Mouse (Mus musculus) G1E (cell line): ENCODE measurements at regions not wholly inside any gene's neighbourhood (a gene's known extent, or its start where the extent isn't known, plus 50 kb on each side); places are given as distances from the start of the nearest gene placed in this dataset.

Experiments
- CTCF ChIP-seq: IDR thresholded peaks from 2 replicates; pipeline ENCODE4 v1.5.1; 2012; ENCODE audit warnings: low read depth, low read length, inconsistent platforms, mixed read lengths
- GATA1 ChIP-seq: IDR thresholded peaks from 2 replicates; pipeline ENCODE4 v1.6.1; 2012; ENCODE audit warnings: borderline replicate concordance, low read length, inconsistent platforms, mixed read lengths
- TAL1 ChIP-seq: conservative IDR thresholded peaks from 2 replicates; pipeline ENCODE4 v1.6.1; 2012; ENCODE audit warnings: low read depth, low read length, inconsistent platforms, mixed read lengths

DNA sequence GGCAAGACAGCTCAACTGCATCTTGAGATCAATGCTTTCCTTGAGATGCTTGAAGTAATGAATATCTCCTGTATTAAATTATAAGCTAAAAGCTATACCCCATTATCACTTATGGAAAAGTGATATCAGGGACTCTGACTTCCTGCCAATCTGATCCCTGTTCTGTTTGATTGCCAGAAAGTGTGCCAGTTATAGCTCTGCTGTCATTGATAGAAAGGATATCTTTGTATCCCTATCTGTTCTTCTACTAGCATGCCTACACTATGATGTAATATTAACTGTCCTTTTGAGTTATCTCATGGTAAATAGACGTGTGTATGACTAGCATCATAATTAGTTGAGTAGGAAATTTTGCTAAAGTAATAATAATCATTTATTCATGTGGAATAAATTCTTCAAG, 501.5 kb upstream of the Vstm2a start:
- TF ChIP-seq CTCF: no peak
- no peak for TF ChIP-seq GATA1
- TF ChIP-seq TAL1: no peak
